Mouse (Mus musculus) testis, adult 2 months (tissue): ENCODE measurements around the gene Tsg101. TPM values are rescaled to one million over a fixed set of nuclear protein-coding genes. Genes with fewer than 3 reads are reported as not detected.

Experiments
- H3K27ac ChIP-seq: fragments of 200-500 bp; 2 replicates; pipeline ENCODE4 v1.5.1; 2012; ENCODE audit warnings: low read depth, low read length; ENCODE audit not compliant: control insufficient read depth, insufficient read depth
- H3K27me3 ChIP-seq: fragments of 200-500 bp; 2 replicates; pipeline ENCODE4 v1.6.1; 2012; ENCODE audit warnings: mild to moderate bottlenecking, low read length, moderate library complexity; ENCODE audit not compliant: control insufficient read depth, insufficient read depth
- H3K36me3 ChIP-seq: fragments of 200-500 bp; 2 replicates; pipeline ENCODE4 v1.6.1; 2012; ENCODE audit warnings: mild to moderate bottlenecking, low read length; ENCODE audit not compliant: control insufficient read depth, insufficient read depth
- H3K4me1 ChIP-seq: fragments of 200-500 bp; 2 replicates; pipeline ENCODE4 v1.6.1; 2012; ENCODE audit warnings: low read length; ENCODE audit not compliant: control insufficient read depth, insufficient read depth
- H3K4me3 ChIP-seq: fragments of 200-500 bp; 2 replicates; pipeline ENCODE4 v1.5.1; 2012; ENCODE audit warnings: low read depth, mild to moderate bottlenecking, low read length, moderate library complexity, mixed read lengths; ENCODE audit not compliant: control insufficient read depth
- CTCF ChIP-seq: fragments of 200-500 bp; IDR thresholded peaks from 2 replicates; pipeline ENCODE4 v1.5.1; 2012; ENCODE audit warnings: low read depth, mild to moderate bottlenecking, inconsistent platforms, low read length, moderate library complexity; ENCODE audit not compliant: control insufficient read depth, insufficient read depth, insufficient replicate concordance
- POLR2A ChIP-seq: fragments of 200-500 bp; IDR thresholded peaks from 2 replicates; pipeline ENCODE4 v1.6.1; 2012; ENCODE audit warnings: low read depth, mild to moderate bottlenecking, inconsistent platforms, low read length, moderate library complexity; ENCODE audit not compliant: control insufficient read depth
- polyA plus RNA-seq: library from polyadenylated mRNA; depleted of rRNA; stranded (reverse); fragments of >200 nt; gene quantifications from 2 replicates; pipeline ENCODE4 v1.2.3, GENCODE M21; 2012

Tsg101 gene
- polyA plus RNA-seq, 1 experiment: 45.7 TPM

GRCm38 (mm10) chr7:46877255-46877654 is 42.5 kb downstream of the Tsg101 start:
- Histone ChIP-seq H3K4me1 (no peaks in the 10 kb centered on the region), H3K4me3 (no peak overlapping the region), H3K27ac (no peak overlapping the region), H3K36me3 (no peaks in the 10 kb centered on the region), H3K27me3 (no peaks in the 10 kb centered on the region)
- no peak for TF ChIP-seq POLR2A

DNA sequence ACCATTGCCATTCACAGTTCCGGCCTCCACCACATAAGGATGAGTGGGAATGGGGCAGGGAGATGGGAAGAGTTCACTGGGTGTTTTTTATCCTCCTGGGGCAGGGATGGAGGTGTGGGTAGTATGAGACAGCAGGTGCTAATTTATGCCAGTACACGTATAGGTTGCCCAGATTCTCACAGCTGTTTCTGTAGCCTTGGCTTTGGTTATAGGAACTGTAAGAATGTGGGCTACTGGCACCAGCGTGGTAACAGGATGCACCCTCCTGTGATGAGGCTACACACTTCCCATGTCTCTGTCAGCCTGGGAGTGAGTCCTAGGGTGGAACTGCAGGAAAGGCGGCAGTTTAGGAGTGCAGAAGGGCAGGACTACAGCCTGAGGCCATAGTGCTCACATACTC is 42.9 kb downstream of the Tsg101 start:
- no peaks in the 10 kb centered on the region for H3K27me3 ChIP-seq
- H3K36me3 ChIP-seq: no peaks in the 10 kb centered on the region
- no peak overlapping the region for H3K4me3 ChIP-seq
- no peak overlapping the region for H3K27ac ChIP-seq
- H3K4me1 ChIP-seq: no peaks in the 10 kb centered on the region
- TF ChIP-seq CTCF (no peak), POLR2A (no peak)

DNA sequence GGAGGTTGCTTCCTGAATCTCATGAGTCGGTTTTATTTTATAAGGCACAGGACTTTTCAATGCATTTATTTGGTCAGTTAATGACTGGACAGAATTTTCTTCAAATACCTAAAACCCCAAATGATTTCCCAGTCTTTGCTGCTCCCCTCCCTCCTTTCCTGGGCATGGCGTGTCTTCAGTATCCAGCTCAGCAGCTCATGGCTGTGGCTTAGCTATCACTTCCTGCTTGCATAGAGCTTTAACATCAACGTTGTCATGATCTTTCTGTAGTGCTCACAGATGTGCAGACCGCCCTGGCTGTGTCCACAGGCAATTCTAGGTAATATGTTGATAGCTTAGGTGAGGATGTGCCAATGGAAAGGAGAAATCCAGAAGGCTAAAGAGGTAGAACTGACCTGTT is 47.8 kb downstream of the Tsg101 start:
- H3K36me3 ChIP-seq: no peaks in the 10 kb centered on the region
- H3K27ac ChIP-seq: no peak overlapping the region
- H3K4me3 ChIP-seq: no peak overlapping the region
- H3K4me1 ChIP-seq: no peaks in the 10 kb centered on the region
- TF ChIP-seq POLR2A: no peak
- no peak for TF ChIP-seq CTCF
- no peaks in the 10 kb centered on the region for H3K27me3 ChIP-seq

DNA sequence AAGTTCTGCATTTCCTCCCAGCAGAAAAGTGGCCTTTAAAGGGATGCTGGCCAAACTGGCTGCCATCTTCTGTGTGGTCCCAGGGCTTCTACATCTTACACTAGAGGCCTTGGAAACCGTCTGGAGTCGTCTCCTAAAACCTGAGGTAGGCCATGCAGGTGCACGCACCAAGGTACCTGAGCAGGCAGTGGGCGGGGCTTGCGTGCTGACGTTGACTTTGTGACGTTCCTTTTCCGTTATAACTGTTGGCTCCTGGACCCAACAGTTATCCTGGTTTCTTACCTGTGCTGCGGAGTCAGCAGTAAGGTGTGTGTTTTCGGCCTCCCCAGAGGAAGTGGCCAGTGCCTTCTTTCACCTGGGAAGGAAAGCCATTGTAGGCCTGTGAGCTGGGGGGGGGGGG is 58.8 kb downstream of the Tsg101 start, which contains the start of gene Ldhc:
TSS of gene Ldhc (plus strand) at position 208 of the 400 bp plus-strand sequence.
- no peaks in the 10 kb centered on the region for H3K27me3 ChIP-seq
- TF ChIP-seq CTCF (no peak), POLR2A (peak; percentile 99)
- H3K27ac ChIP-seq: peak within 1 kb of the TSS; percentile 88
- peaks cover 8% of the 10 kb centered on the region for H3K36me3 ChIP-seq
- peak within 1 kb of the TSS; percentile 95 for H3K4me3 ChIP-seq
- no peaks in the 10 kb centered on the region; the same call in 1 of the 2 replicates for H3K4me1 ChIP-seq

GRCm38 (mm10) chr7:46859031-46859430 is 60.7 kb downstream of the Tsg101 start:
- peak overlapping the region; percentile 95 for H3K4me3 ChIP-seq
- H3K4me1 ChIP-seq: no peaks in the 10 kb centered on the region; the same call in 1 of the 2 replicates
- TF ChIP-seq POLR2A (no peak), CTCF (no peak)
- no peaks in the 10 kb centered on the region for H3K27me3 ChIP-seq
- peaks cover 8% of the 10 kb centered on the region for H3K36me3 ChIP-seq
- peak overlapping the region; percentile 88 for H3K27ac ChIP-seq

DNA sequence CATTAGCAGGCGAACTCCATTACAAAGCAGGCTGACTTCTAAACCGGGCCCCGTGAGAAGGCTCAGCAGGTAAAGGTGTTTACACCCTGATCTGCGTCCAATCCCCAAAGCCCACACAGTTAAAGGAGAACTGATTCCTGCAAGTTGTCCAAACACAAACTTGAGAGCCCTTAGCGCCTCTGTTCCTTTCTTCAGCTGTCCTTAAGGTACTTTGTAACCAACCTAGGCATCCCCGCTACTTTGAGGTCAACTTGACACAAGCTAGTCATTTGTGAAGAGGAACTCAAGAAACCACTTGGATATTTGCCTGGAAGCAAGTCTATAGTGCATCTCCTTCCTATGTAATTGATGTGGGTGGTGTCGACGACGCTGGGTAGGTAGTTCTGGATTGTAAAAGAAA is 62.3 kb downstream of the Tsg101 start:
- Histone ChIP-seq H3K4me1 (no peaks in the 10 kb centered on the region; the same call in 1 of the 2 replicates), H3K36me3 (peaks cover 8% of the 10 kb centered on the region), H3K27ac (no peak overlapping the region), H3K4me3 (no peak overlapping the region; the same call in 1 of the 2 replicates), H3K27me3 (no peaks in the 10 kb centered on the region)
- no peak for TF ChIP-seq POLR2A
- no peak for TF ChIP-seq CTCF

DNA sequence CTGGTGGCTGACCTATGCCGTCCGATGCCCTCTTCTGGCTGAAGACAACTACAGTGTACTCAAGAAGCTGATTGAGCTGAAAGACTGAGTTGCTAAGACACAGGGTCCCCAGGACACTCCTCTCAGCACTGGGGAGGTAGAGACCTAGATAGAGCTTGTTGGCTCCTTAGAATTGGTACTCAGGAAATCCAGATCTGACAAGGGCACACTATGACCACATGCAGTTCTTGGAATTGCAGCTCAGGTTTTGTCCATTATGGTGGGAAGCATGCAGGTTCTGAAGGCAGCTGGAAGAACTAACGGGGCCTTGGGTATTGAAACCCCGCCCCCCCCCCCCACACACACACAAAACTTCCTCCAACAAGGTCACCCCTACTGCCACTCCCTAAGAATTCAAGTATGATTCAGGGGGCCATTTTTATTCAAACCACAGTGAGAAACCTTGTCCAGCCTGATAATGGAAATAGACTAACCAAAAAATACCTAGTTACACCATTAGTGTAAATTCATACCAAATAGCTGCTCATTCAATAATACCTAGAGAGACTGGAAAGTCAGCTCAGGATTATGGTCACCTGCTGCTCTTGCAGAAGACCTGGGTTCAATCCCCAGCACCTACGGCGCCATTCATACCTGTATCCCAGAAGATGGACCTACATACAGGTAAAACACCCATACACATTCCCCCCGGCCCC is 63.8 kb downstream of the Tsg101 start:
- peaks cover 2% of the 10 kb centered on the region for H3K36me3 ChIP-seq
- H3K27me3 ChIP-seq: no peaks in the 10 kb centered on the region
- no peak overlapping the region for H3K27ac ChIP-seq
- H3K4me3 ChIP-seq: no peak overlapping the region
- H3K4me1 ChIP-seq: no peaks in the 10 kb centered on the region; the same call in 1 of the 2 replicates
- TF ChIP-seq POLR2A: no peak
- TF ChIP-seq CTCF: no peak
